Mouse (Mus musculus): ENCODE data around the gene Nrf1. TPM values are rescaled to one million over a fixed set of nuclear protein-coding genes. Genes with fewer than 3 reads are reported as not detected.

Nrf1 gene
- 34.3 and 42.1 TPM in 2 replicates for polyA plus RNA-seq (2012; rRNA removed)

GRCm38 (mm10) chr6:30047271-30048162 is at the start of gene Nrf1:
Nrf1 (plus strand) TSS chr6:30047988.

Other genes starting within 250 kb of the Nrf1 start
- gene Strip2, start 131.0 kb upstream of the Nrf1 start, polyA plus RNA-seq (2012; rRNA removed), result 0.84 and 1.2 TPM in 2 replicates

Data from ovary, adult 2 months (tissue).